Mouse (Mus musculus) gastrocnemius, postnatal 36 days (tissue): ENCODE data around the gene Cdhr5. TPM values are rescaled to one million over a fixed set of nuclear protein-coding genes. Genes with fewer than 3 reads are reported as not detected.

Experiments used
- DNase-seq, 2 experiments: peaks; one replicate each; pipeline ENCODE4 v3.0.0; 2022
- intact Hi-C: fragments of 180-260 bp; cut with DNase I; formaldehyde crosslinking; loops from one replicate; pipeline ENCODE4 v1.15.1; 2025
- microRNA-seq, 2 experiments: library from miRNA; unstranded; fragments of <30 nt; microRNA quantifications; one replicate each; pipeline ENCODE4 v1.2.0; 2021
- total RNA-seq, 2 experiments: library from RNA; stranded (reverse); gene quantifications; 2 replicates each; pipeline ENCODE4 v1.2.3; 2021

Gene Cdhr5
- total RNA-seq, 2 experiments from 2014 or later, result 0.12 TPM; not detected in 1

- peak; percentile 88 to 92 for DNase-seq
- intact Hi-C loops, result no loop called here
These were observed 48.1 kb downstream of the Cdhr5 start, which contains the start of gene Phrf1 for GRCm38 (mm10) chr7:141228279-141229067. Gene Phrf1 (plus strand): TSS chr7:141228784.

- intact Hi-C loops, result no loop called here
- DNase-seq, result no peak
These were observed 48.8 kb downstream of the Cdhr5 start for GRCm38 (mm10) chr7:141227796-141228195.

- no peak for DNase-seq
- intact Hi-C loops, result no loop called here
These were observed 50.1 kb downstream of the Cdhr5 start for GRCm38 (mm10) chr7:141226535-141226934.

- DNase-seq, result no peak
- intact Hi-C loops, result no loop called here
These were observed 53.8 kb downstream of the Cdhr5 start for GRCm38 (mm10) chr7:141222696-141223215.

GRCm38 (mm10) chr7:141222126-141222467 is 54.5 kb downstream of the Cdhr5 start:
- no peak for DNase-seq
- intact Hi-C loops, result no loop called here

- DNase-seq, result peak; percentile 89 to 93
- intact Hi-C loops, result no loop called here
These were observed 55.1 kb downstream of the Cdhr5 start for GRCm38 (mm10) chr7:141221249-141222125.

GRCm38 (mm10) chr7:141220377-141220776 is 56.2 kb downstream of the Cdhr5 start:
- intact Hi-C loops, result no loop called here

GRCm38 (mm10) chr7:141219558-141220099 is 57.0 kb downstream of the Cdhr5 start:
- intact Hi-C loops, result no loop called here
- no peak for DNase-seq

More at GRCm38 (mm10) chr7:141220377-141220776, 56.2 kb downstream of the Cdhr5 start:
- DNase-seq, result no peak

Small RNAs within 50 kb of the gene (microRNA-seq; reads per million reads assigned to microRNA genes)
- 49.0 to 109 reads per million in 2 experiments for gene Mir210

Other genes with a start within 250 kb of the Cdhr5 start
- not detected for gene Gm17387, start 247.7 kb downstream of the Cdhr5 start, total RNA-seq
- under 1 TPM; 0.20 to 0.22 TPM for gene B4galnt4, start 215.7 kb downstream of the Cdhr5 start, total RNA-seq
- under 1 TPM in 1 of 2 experiments, not detected in 1; 0.12 TPM for gene Pkp3, start 198.6 kb downstream of the Cdhr5 start, total RNA-seq
- gene Sigirr, start 176.2 kb downstream of the Cdhr5 start, total RNA-seq, result 1 to 10 TPM; 1.7 to 2.0 TPM
- not detected for gene Ano9, start 159.0 kb downstream of the Cdhr5 start, total RNA-seq
- 10 to 100 TPM; 15.9 to 18.7 TPM for gene Ptdss2, start 154.4 kb downstream of the Cdhr5 start, total RNA-seq
- gene Rnh1, start 103.9 kb downstream of the Cdhr5 start, total RNA-seq, result 10 to 100 TPM; 41.8 to 45.9 TPM
- 100 to 1,000 TPM; 148 to 163 TPM for gene Hras, start 82.8 kb downstream of the Cdhr5 start, total RNA-seq
- 1 to 10 TPM; 2.0 to 2.1 TPM for gene Lrrc56, start 82.6 kb downstream of the Cdhr5 start, total RNA-seq
- gene Lmntd2, start 62.7 kb downstream of the Cdhr5 start, total RNA-seq, result not detected
- gene Rassf7, start 60.9 kb downstream of the Cdhr5 start, total RNA-seq, result under 1 TPM in 1 of 2 experiments, not detected in 1; 0.59 TPM
- gene Phrf1, start 48.0 kb downstream of the Cdhr5 start, total RNA-seq, result 10 to 100 TPM; 19.2 to 20.6 TPM
- gene Irf7, start 10.3 kb downstream of the Cdhr5 start, total RNA-seq, result 1 to 10 TPM in 1 of 2 experiments, under 1 TPM in 1; 0.71 to 2.5 TPM
- not detected for gene Sct, start 2.3 kb upstream of the Cdhr5 start, total RNA-seq
- gene Drd4, start 15.2 kb upstream of the Cdhr5 start, total RNA-seq, result not detected
- 10 to 100 TPM; 13.9 to 14.8 TPM for gene Deaf1, start 50.9 kb upstream of the Cdhr5 start, total RNA-seq
- gene Tmem80, start 51.0 kb upstream of the Cdhr5 start, total RNA-seq, result 10 to 100 TPM; 10.2 to 10.6 TPM
- 1 to 10 TPM; 2.1 to 2.5 TPM for gene Eps8l2, start 62.1 kb upstream of the Cdhr5 start, total RNA-seq
- gene Taldo1, start 115.4 kb upstream of the Cdhr5 start, total RNA-seq, result 10 to 100 TPM; 81.0 to 82.7 TPM
- gene Gatd1, start 137.3 kb upstream of the Cdhr5 start, total RNA-seq, result 1 to 10 TPM; 6.3 to 6.7 TPM
- gene Cend1, start 152.7 kb upstream of the Cdhr5 start, total RNA-seq, result under 1 TPM; 0.20 to 0.39 TPM
- 10 to 100 TPM; 15.6 to 38.4 TPM for gene Slc25a22, start 161.1 kb upstream of the Cdhr5 start, total RNA-seq
- gene Pidd1, start 167.2 kb upstream of the Cdhr5 start, total RNA-seq, result under 1 TPM; 0.15 to 0.18 TPM
- 100 to 1,000 TPM; 466 to 562 TPM for gene Rplp2, start 170.6 kb upstream of the Cdhr5 start, total RNA-seq
- 100 to 1,000 TPM; 306 to 361 TPM for gene Pnpla2, start 178.4 kb upstream of the Cdhr5 start, total RNA-seq
- 1 to 10 TPM; 6.3 to 7.4 TPM for gene Cracr2b, start 184.3 kb upstream of the Cdhr5 start, total RNA-seq
- 10 to 100 TPM; 65.6 to 83.2 TPM for gene Cd151, start 190.6 kb upstream of the Cdhr5 start, total RNA-seq
- gene Polr2l, start 198.3 kb upstream of the Cdhr5 start, total RNA-seq, result 10 to 100 TPM; 53.1 to 58.7 TPM
- 10 to 100 TPM in 1 of 2 experiments, 1 to 10 TPM in 1; 7.2 to 14.1 TPM for gene Tspan4, start 198.5 kb upstream of the Cdhr5 start, total RNA-seq